Mouse (Mus musculus) liver, embryonic 14.5 days (tissue): ENCODE measurements around the gene Pilrb1. TPM values are rescaled to one million over a fixed set of nuclear protein-coding genes. Genes with fewer than 3 reads are reported as not detected.

Source experiments
- ATAC-seq: fragments of 200-750 bp; cut with Nextera tagmentation; 2 replicates; pipeline ENCODE4 v1.8.0; 2017; ENCODE audit warnings: moderate number of reproducible peaks, mild to moderate bottlenecking, moderate library complexity; ENCODE audit not compliant: insufficient read depth
- DNase-seq, 3 experiments: peaks; one replicate each; pipeline ENCODE4 v3.0.0-alpha.2; 2012 to 2013; ENCODE audit warnings: low read depth in 3 of 3, low spot score in 3 of 3
- H3K27ac ChIP-seq: fragments of 300-500 bp; sonication (generic); 2 replicates; pipeline ENCODE4 v1.5.1; 2014; ENCODE audit warnings: moderate library complexity, mild to moderate bottlenecking, control low read depth, inconsistent platforms
- H3K27me3 ChIP-seq: fragments of 300-500 bp; sonication (generic); 2 replicates; pipeline ENCODE4 v1.6.1; 2014; ENCODE audit warnings: mild to moderate bottlenecking, low read length, moderate library complexity; ENCODE audit not compliant: control insufficient read depth, insufficient read depth
- H3K36me3 ChIP-seq: fragments of 300-500 bp; sonication (generic); replicated peaks from 2 replicates; pipeline ENCODE4 v1.6.1; 2014; ENCODE audit warnings: low read depth; ENCODE audit not compliant: control insufficient read depth, insufficient read depth
- H3K4me1 ChIP-seq, 2 experiments: fragments of 200-500 bp in 1 of 2; fragments of 300-500 bp in 1 of 2; sonication (generic) in 1 of 2; replicated peaks; 2 replicates each; pipeline ENCODE4 v1.6.1; 2012 to 2014; ENCODE audit warnings: antibody characterized with exemption in 1 of 2, inconsistent platforms in 1 of 2, low read length in 1 of 2; ENCODE audit not compliant: control insufficient read depth in 2 of 2, insufficient read depth in 2 of 2
- H3K4me2 ChIP-seq: fragments of 300-500 bp; sonication (generic); 2 replicates; pipeline ENCODE4 v1.6.1; 2014; ENCODE audit warnings: low read depth, mild to moderate bottlenecking, control low read depth, moderate library complexity
- H3K4me3 ChIP-seq, 2 experiments: fragments of 200-500 bp in 1 of 2; fragments of 300-500 bp in 1 of 2; sonication (generic) in 1 of 2; 2 replicates each; pipeline ENCODE4 v1.5.1; 2012 to 2014; ENCODE audit warnings: low read depth in 2 of 2, low read length in 2 of 2, mild to moderate bottlenecking in 2 of 2, control low read depth in 1 of 2, inconsistent platforms in 1 of 2, moderate library complexity in 1 of 2; ENCODE audit not compliant: insufficient read depth in 1 of 2
- H3K9ac ChIP-seq: fragments of 300-500 bp; sonication (generic); replicated peaks from 2 replicates; pipeline ENCODE4 v1.6.1; 2014; ENCODE audit warnings: mild to moderate bottlenecking, control low read depth, moderate library complexity
- H3K9me3 ChIP-seq: fragments of 300-500 bp; sonication (generic); 2 replicates; pipeline ENCODE4 v1.6.1; 2016; ENCODE audit warnings: low read length, mixed read lengths; ENCODE audit not compliant: control insufficient read depth
- CTCF ChIP-seq: IDR thresholded peaks from 2 replicates; pipeline ENCODE4 v1.5.1; 2016; ENCODE audit warnings: antibody characterized with exemption, low read depth, control low read depth
- EP300 ChIP-seq: IDR thresholded peaks from 2 replicates; pipeline ENCODE4 v1.6.1; 2016; ENCODE audit warnings: antibody characterized with exemption, low read depth
- WGBS: fragments of 180-500 bp; shearing (Covaris S2); extraction: QIAGEN DNeasy Blood & Tissue Kit; methylation state at CpG from one replicate; pipeline ENCODE4 v1.1.7; 2014; ENCODE audit not compliant: insufficient replicate concordance; 5-methylcytosine and 5-hydroxymethylcytosine counted together
- polyA plus RNA-seq, 2 experiments: library from polyadenylated mRNA; depleted of rRNA in 1 of 2; stranded (reverse) in 1 of 2; unstranded in 1 of 2; fragments of >200 nt; fragmentation: Nextera tagmentation in 1 of 2; extraction: Ambion mirVana in 1 of 2; gene quantifications; 2 replicates each; pipeline versions ENCODE4 v1.2.1 to v1.2.3; 2012 to 2014

Gene Pilrb1
- polyA plus RNA-seq, 2 experiments, result 2.2 to 3.1 TPM

DNA sequence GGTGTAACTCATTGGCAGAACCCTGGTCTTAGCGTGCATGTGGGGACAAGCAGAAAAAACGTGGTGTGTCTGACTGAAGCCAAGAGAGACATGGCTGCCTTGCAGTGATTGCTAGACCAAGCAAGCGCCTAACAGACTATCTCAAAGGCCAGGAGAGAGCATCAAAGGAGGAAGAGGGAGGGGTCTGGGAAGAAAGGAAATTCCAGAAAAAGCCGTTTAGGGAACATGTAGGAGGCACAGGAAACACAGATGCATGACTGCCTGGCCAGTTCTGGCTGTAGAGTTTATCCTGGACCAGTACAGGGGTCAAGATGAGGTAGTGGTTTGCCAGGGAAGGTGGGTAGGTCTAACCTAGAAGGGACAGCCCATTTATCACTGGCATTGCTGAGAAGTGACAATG is 24.4 kb downstream of the Pilrb1 start:
- DNase-seq (no peak), ATAC-seq (no peak)
- WGBS, result 40% methylated on average over 4 of the region's 4 CpGs
- TF ChIP-seq EP300, result no peak
- no peak for TF ChIP-seq CTCF
- H3K9ac ChIP-seq, result no peak overlapping the region
- H3K4me2 ChIP-seq, result no peak overlapping the region
- H3K4me3 ChIP-seq, result no peak overlapping the region
- no peaks in the 10 kb centered on the region for H3K27me3 ChIP-seq
- H3K4me1 ChIP-seq, result peaks cover 0 to 4% of the 10 kb centered on the region in 2 experiments; a peak in 2 of 4 replicates
- no peaks in the 10 kb centered on the region for H3K9me3 ChIP-seq
- H3K27ac ChIP-seq, result no peak overlapping the region
- H3K36me3 ChIP-seq, result no peaks in the 10 kb centered on the region

DNA sequence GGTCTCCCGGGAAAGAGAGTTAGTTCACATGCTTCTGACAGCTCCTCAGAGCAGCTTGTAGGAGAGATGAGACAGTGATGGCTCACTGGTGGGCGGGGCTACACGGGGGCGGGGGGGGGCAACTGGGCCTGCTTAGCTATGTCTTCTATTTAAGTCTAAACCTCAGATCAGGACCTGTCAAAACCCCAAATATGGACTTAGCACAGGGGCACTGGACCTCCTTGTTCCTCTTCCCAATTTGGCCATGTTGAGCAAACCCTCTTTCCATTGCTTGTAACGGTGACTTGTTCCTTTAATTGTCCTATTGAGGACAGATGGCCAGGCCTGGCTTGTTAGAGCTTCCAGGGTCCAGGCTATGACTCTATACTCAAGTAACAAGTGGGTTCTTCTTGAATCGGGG is 26.4 kb downstream of the Pilrb1 start:
- no peaks in the 10 kb centered on the region for H3K27me3 ChIP-seq
- no peak overlapping the region for H3K4me2 ChIP-seq
- TF ChIP-seq EP300 (no peak), CTCF (no peak)
- WGBS, result 39% methylated on average over 6 of the region's 6 CpGs
- H3K9me3 ChIP-seq, result no peaks in the 10 kb centered on the region
- H3K9ac ChIP-seq, result no peak overlapping the region
- DNase-seq, result no peak
- H3K4me3 ChIP-seq, result no peak overlapping the region
- ATAC-seq, result no peak
- no peaks in the 10 kb centered on the region for H3K36me3 ChIP-seq
- H3K4me1 ChIP-seq, result peaks cover 0 to 4% of the 10 kb centered on the region in 2 experiments; a peak in 2 of 4 replicates
- no peak overlapping the region for H3K27ac ChIP-seq

DNA sequence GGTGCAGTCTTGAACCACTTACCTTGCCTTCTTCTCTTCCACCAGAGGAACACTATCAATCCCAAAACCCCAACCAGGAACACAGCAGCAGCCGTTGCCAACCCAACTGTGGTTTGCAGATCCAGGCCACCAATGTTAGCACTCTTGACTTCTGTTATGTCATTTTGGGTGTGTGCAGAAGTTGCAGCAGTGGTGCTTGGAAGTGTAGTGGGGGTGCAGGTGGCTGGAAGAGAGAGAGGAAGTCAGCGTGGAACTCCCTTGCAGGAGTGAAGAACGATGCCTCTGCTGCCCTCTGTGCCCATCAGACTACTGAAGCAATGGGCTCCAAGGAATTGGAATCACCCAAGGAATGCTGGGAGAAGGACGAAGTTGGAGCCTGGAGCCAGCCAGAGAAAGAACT is 26.8 kb downstream of the Pilrb1 start:
- TF ChIP-seq EP300 (no peak), CTCF (no peak)
- no peak overlapping the region for H3K4me2 ChIP-seq
- H3K27me3 ChIP-seq, result no peaks in the 10 kb centered on the region
- no peaks in the 10 kb centered on the region for H3K36me3 ChIP-seq
- DNase-seq (no peak), ATAC-seq (no peak)
- H3K27ac ChIP-seq, result no peak overlapping the region
- no peaks in the 10 kb centered on the region for H3K9me3 ChIP-seq
- WGBS, result 41% methylated on average over 4 of the region's 4 CpGs
- H3K9ac ChIP-seq, result no peak overlapping the region
- peaks cover 0 to 4% of the 10 kb centered on the region in 2 experiments; a peak in 2 of 4 replicates for H3K4me1 ChIP-seq
- H3K4me3 ChIP-seq, result no peak overlapping the region

DNA sequence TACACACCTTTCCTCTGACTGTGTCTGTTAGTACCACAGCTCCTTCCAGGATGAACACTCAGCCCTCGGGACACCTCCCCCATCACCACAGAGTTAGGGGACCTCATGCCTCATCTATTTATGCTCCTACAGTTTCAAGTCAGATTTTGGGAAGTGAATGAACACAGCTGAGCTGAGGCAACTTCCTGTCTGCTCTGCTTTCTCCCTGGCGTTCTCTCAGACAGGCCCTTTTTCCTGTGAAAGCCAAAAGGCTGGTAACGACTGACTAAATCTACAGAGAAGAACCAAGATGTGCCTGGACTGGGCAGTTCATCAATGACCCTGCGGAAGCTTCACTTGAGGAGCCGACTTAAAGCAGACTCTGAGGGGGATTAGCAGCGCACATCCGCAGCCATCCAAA is 27.7 kb downstream of the Pilrb1 start:
- H3K27me3 ChIP-seq, result no peaks in the 10 kb centered on the region
- no peaks in the 10 kb centered on the region for H3K36me3 ChIP-seq
- no peak for TF ChIP-seq EP300
- no peak for TF ChIP-seq CTCF
- 44% methylated on average over 7 of the region's 7 CpGs for WGBS
- no peaks in the 10 kb centered on the region for H3K9me3 ChIP-seq
- no peak overlapping the region for H3K27ac ChIP-seq
- H3K4me3 ChIP-seq, result no peak overlapping the region
- no peak overlapping the region for H3K4me2 ChIP-seq
- ATAC-seq (no peak), DNase-seq (no peak)
- no peak overlapping the region for H3K9ac ChIP-seq
- H3K4me1 ChIP-seq, result peaks cover 0 to 6% of the 10 kb centered on the region in 2 experiments; a peak in 2 of 4 replicates

DNA sequence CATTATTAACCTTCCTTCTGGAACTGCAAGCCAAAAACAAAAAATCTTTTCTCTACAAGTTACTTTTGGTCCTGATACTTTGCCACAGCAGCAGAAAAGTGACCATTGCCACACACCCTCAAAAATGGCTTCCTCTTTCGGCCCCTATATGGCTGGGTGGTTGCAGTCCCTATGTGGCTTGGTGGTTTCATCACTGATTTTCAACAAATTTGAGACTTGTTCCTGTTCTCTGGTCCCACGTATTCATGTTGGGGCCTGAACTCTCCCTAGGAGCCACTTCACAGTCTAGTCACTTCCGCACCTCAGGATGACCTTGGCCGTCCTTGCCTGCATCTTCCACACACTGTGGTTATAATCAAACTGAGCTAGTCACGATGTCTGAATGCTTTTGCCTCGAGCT is 29.2 kb downstream of the Pilrb1 start:
- TF ChIP-seq EP300, result no peak
- TF ChIP-seq CTCF, result no peak
- Histone ChIP-seq H3K4me2 (no peak overlapping the region), H3K9ac (no peak overlapping the region), H3K27ac (no peak overlapping the region), H3K27me3 (no peaks in the 10 kb centered on the region), H3K4me1 (peaks cover 0 to 6% of the 10 kb centered on the region in 2 experiments; a peak in 2 of 4 replicates), H3K36me3 (no peaks in the 10 kb centered on the region), H3K4me3 (no peak overlapping the region), H3K9me3 (no peaks in the 10 kb centered on the region)
- ATAC-seq, result no peak
- 50% methylated on average over 6 of the region's 6 CpGs for WGBS
- peak in 2 of 3 experiments; percentile 12 to 23 for DNase-seq
